Mouse (Mus musculus) brain, embryonic 18.5 days (tissue): ENCODE data around the gene Exoc2.

Experiments used
- DNase-seq: peaks from one replicate; pipeline ENCODE4 v3.0.0-alpha.2; 2012; ENCODE audit warnings: low read depth, low spot score

Exoc2 gene

DNA sequence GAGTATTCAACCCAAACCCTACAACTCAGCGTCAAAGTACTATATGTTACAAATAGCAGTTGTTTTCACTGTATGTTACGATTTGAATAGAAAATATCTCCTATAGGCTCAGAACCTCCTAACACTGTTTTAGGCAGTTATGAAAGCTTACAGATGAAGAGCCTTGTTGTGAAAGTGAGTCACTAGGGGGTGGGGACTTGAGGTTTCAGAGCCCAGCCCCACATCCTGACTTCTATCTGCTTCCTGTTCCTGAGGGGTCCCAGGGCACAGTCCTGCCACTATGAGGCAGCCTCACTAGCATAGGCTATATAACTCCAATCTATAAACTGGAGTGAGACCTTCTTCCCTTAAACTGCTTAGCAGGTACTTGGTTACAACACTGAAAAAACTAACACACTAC is 1.8 kb downstream of the Exoc2 start:
- DNase-seq: no peak

DNA sequence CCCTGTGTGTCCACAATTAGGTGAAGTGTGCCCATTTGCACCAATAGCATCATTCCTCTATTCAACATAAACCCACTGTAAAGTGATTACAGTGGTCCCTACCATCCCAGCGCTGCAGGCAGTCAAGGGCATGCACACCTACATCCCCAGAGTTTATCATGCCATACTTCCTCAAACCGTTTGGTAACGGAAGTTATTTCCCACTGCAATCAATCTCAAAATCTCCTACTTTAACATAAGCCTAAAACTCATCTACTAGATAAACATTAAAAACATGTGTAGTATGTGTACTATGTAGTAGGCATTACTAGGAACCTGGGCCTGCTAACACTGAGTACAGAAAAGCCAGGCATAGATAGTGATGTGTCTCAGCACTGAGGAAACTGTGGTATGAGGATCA is 2.8 kb downstream of the Exoc2 start:
- no peak for DNase-seq

DNA sequence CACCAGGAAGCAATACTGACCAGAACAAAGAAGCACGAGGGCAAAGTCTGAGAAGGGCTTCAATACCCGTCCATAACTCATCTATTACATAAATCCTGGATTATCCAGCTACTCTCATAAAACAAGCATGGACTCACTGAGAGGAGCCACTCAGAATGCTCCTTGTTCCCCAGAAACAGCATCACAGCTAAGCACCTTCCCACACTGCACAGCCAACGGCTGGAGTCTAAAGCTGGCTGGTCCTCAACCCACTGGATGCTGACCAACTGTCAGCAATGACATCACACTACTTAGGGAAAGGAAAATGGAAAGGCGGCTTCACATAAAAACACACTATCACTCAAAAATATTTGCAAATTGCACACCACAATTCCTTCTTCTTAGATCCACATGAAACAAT is 5.6 kb downstream of the Exoc2 start:
- DNase-seq: no peak

DNA sequence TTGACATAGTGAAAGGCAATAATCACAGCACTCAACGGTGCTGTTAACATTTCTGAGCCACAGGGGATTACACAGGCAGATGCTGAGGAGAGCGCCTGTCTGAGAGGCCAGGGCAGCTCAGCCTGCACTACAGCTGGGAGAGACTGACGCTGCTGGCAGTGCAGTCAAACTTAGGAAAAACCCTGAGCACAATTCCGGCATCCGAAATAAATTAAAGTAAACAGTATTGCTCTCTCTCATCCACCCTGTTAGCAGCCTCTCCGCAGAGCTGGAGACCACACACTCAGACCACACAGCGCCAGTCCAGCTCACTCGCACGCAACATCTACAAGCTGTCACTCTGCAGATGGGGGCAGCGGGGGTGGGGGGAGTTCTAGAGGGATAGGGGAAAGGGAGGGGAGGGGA is 7.4 kb downstream of the Exoc2 start:
- no peak for DNase-seq

DNA sequence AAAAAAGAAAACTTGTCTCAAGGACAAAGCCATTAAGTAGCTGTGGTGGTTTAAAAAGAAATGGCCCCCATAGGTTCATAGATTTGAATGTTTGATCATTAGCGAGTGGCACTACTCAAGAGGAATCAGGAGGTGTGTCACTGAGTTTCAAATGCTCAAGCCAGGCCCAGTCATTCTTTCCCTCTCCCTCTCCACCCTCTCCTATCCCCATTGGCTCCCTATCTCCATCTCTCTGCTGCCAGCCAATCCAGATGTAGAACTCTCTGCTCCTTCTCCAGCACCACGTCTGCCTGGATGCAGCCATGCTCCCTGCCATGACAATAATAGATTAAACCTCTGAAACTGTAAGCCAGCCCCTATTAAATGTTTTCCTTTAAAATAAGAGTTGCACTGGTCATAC is 12.0 kb downstream of the Exoc2 start:
- no peak for DNase-seq

DNA sequence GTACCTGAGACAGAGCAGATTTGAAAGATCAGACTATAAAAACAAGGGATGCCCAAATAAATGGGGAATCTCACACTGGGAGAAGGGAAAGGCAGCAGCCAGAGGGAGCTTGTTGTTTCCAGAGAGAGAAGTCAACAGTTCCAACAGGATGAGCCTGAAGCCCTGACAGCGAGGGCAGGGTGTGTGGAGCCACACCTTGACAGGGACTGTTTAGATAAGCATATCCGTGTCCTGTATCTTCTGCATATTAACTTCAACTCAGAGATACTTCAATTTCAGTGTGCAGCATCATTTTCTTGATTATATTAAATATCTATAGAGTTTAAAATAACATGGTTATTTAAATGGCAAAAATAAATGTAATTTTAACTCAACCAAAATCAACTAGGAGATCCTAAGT is 13.2 kb downstream of the Exoc2 start:
- DNase-seq: no peak

DNA sequence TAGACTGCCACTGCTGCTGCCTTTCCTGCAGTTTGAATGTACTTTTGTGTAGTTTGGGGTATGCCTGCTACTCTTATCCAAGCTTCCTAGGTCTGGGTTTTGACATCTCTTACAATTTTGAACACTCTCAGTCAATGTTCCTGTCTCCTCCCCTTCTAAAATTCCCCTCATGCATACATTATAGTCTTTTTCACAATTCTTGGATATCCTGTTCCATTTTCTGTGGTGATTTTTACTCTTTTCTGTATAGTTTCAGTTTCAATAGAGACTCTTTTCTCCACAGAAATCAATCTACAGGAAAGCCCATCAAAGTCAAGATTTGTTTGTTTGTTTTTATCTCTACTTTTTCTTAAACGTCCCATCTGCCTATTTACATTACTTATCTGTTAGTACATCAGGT is 20.3 kb downstream of the Exoc2 start:
- DNase-seq: no peak

DNA sequence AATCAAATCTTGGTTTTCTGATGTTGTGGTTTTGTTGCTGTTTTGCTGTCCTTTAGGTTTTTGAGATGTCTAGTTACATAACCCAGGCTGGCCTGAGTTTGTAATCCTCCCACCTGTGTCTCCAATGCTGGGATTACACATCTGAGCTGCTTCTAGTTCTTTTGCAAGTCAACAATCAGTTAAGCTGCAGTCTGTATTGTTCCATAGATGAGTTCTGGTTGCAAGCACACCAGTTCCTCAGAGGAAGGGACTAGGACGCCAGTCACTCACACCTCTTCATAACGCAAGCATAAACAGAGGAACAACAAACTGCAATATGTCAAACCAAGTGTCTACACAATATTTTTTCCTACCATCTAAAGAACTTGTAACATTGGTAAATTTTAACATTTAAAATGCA is 21.8 kb downstream of the Exoc2 start:
- DNase-seq: no peak

DNA sequence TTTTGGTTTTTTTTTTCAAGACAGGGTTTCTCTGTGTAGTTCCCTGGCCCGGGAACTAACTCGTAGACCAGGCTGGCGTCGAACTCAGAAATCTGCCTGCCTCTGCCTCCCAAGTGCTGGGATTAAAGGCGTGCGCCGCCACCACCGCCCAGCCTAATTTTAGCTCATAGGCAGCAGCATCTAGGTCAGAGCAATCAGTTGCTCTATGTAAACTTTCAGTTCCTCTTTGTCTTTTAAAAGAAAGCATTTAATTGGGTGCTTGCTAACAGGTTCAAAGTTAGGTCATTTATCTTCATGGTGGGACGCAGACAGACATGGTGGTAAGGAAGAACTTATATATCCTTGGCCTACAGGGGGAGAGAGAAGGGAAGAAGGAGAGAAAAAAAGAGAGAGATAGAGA is 24.7 kb downstream of the Exoc2 start:
- no peak for DNase-seq

DNA sequence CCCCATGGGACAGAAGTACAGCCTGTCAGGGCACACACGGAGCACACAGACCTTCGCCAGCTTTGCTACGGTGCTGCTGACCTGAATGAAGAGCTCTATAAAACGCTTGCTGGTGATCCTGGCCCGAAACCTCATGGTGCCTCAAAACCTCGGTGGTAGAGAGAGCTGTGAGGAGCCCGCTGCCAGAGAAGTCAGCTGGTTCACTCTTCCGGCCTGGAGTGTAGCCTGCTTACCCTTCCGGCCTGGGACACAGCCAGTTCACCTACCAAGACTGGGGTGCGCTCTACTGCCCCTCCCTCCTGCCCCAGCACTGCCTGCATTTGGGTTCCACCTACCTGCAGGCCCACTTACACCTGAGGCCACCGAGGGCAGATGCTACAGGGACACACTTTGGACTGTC is 26.4 kb downstream of the Exoc2 start, which contains the start of gene Hus1b:
TSS of gene Hus1b (minus strand) at position 220 of the 400 bp plus-strand sequence.
- no peak for DNase-seq

DNA sequence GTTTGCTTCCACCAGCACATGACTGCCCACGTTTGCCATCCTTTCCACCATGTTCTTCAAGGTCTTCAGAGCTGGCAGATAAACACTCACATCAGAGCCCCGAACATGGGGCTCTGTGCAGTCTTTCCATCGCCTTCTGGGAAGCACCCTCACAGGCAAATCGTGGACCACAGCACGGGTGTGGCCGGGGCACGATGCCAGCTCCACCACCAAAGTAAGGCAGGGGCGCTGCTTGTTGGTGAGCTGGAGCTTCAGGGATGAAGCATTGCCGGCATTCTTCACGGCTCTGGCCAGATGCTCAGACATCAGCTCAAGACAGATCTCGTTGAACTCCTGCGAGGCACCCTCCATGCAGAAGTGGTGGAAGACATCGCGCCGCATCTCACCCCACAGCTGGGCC is 26.8 kb downstream of the Exoc2 start:
- DNase-seq: no peak

DNA sequence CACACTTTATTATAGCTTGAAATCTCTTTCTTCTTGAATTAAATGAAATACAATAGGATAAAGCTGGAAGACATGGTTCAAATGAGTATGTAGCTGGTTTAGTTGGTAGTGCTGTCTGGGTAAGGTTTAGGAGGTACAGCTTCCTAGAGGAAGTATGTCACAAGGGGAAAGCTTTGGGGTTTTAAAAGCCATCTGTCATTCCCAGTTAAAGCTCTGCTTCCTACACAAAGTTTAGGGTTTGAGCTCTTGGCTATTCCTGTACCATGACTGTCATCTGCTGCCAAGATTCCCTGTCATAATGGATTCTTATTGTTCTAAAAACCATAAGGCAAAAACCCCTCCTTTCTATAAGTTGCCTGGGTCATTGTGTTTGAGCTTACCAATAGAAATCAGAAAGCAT is 28.1 kb downstream of the Exoc2 start:
- DNase-seq: no peak

DNA sequence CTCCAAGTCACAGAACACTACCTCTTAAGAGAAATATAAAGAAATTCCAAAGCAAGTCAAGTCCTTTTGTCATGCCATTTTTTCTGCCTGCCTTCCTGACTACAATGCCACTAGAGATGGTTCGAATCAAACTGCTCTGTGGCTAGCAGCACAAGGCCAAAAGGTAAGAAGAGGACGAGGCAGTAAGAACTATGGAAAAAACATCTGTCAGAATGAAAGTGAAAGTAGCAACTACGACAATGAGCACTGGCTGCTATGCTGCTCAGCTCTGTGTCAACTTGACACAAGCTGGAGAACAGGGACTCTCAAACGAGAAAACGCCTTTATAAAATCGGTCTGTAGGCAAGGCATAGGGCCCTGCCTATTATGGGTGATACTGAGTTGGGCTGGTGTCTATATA is 40.9 kb downstream of the Exoc2 start:
- DNase-seq: no peak

DNA sequence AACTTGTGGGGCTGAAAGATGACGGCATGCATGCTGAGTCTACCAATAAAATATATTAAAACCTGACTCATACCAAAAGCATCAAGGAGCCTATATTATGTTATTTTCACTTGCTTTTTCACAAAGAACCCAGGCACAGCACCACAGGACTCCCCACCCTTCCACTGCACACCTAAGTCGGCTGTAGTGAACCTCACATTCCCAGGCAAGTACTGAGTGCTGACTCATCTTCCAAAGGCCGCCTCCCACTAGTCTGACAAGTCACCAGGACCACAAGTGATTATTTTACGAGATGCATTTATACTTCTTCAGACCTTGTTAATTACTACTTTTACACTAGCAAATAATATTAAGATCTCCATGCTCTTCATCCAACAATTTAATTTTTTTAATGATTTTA is 42.3 kb downstream of the Exoc2 start:
- DNase-seq: no peak

DNA sequence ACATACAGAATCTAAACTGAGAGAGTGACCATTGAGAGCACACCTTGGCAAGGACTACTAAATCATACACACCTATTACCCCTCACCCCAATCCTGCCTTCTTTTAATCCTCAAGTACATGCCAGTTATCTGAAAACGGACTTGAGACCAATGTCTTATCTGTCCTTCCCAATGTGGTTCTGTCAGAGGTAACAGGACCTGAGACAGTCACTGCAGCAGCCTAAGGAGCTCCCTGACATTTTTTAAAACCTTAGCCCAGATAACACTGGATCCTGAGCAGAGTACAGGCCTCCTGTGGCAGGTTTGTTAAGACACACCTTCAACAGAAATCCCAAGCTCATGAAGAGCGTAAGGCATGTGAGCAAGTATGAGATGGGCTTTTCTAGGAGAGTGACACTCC is 44.8 kb downstream of the Exoc2 start:
- DNase-seq: no peak

DNA sequence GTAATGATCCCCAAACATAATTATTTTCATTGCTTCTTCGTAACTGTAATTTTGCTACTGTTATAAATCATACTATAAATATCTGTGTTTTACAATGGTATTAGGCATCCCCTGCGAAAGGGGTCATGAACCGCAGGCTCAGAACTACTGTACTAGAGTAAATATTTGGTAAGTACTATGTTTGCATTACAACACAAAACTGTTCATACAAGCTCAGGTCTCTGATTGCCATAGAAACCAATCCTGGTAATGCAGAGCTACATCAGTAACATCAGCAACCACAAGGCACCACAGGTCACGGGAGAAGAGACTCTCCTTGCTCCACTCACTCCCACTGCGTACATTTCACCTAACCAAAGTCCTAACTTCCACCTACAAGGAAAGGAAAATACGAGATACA is 49.6 kb downstream of the Exoc2 start:
- DNase-seq: no peak

DNA sequence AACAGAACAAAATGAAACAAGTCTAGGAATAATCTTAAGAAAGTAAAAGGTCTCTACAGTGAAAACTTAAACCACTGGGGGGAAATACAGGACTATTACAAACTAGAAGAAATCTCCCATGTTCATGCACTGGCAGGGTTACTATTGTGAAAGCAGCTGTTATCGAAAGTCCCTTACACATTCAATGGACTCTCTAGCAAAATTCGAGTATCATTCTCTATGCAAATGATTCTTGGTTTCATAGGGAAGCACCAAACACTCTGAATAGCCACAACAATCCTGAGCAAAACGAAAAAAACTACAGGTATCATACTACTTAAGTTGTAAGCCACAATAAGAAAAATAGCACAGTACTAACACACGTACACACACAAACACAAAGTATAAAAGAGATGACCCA is 52.0 kb downstream of the Exoc2 start:
- DNase-seq: no peak

DNA sequence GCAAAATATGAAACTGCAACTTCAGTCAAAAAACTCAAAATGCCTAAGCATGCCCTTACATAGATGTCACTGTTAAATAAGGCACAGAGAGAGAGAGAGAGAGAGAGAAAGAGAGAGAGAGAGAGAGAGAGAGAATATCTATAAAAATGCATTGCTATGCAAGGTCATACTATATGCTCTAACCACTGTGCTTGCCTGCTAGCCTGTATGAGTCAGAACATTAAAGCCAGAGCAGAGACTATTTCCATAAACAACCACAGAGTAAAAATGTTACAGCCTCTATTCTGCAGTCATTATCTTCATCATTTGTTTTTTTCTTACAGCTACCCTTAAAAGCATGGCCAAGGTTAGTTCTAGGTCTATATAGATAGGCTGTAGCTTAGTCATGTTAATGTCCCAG is 60.1 kb downstream of the Exoc2 start:
- DNase-seq: no peak

DNA sequence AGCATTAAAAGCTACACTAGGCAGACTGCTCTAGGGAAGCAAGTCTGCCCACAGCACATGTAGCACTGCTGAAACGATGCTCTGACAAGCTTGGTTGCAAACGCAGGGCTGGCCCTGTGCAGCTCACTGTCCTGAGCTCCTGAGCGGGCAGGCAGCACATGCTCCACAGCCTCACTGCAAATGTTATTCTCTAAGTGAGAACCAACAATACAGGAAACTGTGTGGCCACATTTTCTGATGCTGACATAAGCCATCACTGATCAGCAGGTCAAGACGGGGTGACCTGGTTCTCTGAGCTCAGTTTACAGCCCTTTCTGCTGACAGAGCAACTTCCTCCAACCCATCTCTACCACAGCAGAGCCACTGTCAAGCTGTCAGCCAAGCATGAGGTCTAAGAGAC is 60.9 kb downstream of the Exoc2 start:
- no peak for DNase-seq

DNA sequence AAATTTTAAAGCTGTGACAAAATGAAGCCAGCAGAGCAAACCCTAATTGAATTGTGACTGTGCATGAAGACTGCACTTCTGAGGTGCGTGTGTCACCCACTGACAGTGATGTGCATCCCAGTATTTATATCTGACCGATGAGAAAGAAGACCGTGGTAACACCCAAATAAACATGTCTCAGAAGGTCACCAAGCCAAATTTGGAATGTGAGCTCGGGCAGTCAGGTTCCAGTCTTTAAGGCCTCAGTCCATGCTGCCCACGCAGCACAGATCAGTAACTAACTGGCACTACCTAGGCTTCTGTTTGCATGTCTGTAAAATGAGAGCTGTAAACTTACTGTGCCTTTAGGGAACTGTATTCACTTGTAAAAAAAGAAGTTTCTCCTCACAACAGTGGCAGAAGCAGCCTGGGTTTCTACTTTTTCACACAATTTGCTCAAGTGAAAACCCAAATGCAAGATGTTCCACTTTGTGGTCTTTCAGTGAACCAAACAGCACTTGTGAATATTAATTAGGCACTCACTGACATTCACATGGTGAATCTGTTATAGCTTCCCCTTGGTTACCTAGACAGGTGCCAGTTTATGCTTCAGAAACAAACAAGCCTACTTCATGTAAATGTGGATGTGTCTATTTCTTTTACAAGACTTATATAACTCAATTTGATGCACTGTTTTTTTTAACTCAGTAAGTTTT is 61.8 kb downstream of the Exoc2 start:
- DNase-seq: no peak

DNA sequence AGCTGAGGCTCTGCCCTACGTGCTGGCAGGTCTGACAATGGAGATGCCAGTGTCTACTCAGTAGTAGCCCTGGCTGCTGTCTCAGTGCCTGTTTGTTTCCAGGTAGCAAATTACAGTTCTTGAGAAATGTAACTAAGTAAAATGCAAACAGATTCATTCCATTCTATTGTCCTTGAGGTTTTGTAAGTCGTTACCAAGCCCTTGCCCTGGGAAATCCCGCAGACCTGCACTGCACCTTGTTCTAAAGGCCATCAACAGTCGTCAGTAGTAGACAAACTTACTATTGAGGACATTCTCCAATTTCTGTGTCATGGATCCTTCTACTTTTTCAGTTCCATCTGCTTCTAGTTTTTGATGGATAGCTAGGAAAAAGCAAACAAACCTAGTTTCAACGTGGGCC is 63.0 kb downstream of the Exoc2 start:
- no peak for DNase-seq

DNA sequence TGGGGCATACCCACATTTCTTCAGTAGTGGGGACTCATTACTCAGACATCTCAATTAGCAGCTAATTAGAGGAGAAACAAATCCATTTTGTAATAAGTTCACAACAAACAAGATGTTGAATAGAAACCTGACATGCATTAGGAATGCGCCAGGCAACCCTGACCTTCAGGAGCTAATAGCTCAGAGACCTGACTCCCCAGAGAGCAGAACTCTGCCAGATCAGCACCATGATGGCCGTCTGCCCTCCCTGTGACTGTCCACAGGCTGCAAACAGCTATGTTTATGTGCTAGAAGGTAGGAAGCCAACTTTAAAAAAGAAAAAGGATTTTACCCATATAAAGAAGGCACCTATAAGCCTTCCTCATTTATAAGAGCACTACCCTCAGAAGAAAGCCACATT is 71.6 kb downstream of the Exoc2 start:
- DNase-seq: no peak

DNA sequence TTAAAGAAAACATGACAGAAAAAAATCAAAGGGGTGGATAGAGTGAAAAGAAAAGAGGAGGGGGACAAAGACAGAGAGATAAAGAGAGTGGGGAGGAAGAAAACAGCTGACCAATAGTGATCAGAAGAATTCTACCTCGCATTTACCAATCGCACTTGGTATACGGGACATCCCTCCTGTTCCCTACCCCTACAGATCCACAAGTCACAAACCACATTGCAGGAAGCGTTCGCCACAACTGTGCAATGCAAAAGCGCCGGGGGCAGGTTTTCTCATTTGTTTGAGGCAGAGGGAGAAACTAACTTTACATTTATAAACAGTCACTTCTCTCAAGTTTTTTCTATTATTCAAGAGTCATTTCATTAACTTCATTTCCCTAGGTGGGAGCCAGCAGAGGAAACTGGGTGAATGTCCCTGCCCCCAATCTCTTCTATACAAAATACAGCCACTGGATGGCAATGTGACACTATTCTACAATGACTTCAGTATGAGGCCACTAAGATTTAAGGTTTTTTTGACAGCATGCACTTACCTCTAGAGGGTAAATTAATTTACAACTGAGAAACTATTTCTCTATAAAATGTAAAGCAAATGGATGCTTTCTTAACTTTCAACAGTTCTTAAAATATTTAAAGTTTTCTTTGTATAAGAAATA is 72.4 kb downstream of the Exoc2 start:
- DNase-seq: no peak
